Mouse (Mus musculus) lung, adult 2 months (tissue): ENCODE measurements around the gene Ficd. TPM values are rescaled to one million over a fixed set of nuclear protein-coding genes. Genes with fewer than 3 reads are reported as not detected.

ENCODE experiments used
- DNase-seq: peaks from one replicate; pipeline ENCODE4 v3.0.0; 2022
- H3K4me1 ChIP-seq: fragments of 200-500 bp; 2 replicates; pipeline ENCODE4 v1.6.1; 2011; ENCODE audit warnings: low read length; ENCODE audit not compliant: control insufficient read depth, insufficient read depth
- H3K4me3 ChIP-seq: fragments of 200-500 bp; replicated peaks from 2 replicates; pipeline ENCODE3; 2011; ENCODE audit warnings: low read depth, mild to moderate bottlenecking, control low read depth, low read length; ENCODE audit errors: extremely low read depth
- CTCF ChIP-seq: fragments of 200-500 bp; IDR thresholded peaks from 2 replicates; pipeline ENCODE4 v1.5.1; 2011; ENCODE audit warnings: mild to moderate bottlenecking, low read length, control low read depth; ENCODE audit not compliant: insufficient read depth
- POLR2A ChIP-seq: fragments of 200-500 bp; IDR thresholded peaks from 2 replicates; pipeline ENCODE4 v1.6.1; 2011; ENCODE audit warnings: low read depth, mild to moderate bottlenecking, control low read depth, low read length, borderline replicate concordance; ENCODE audit errors: extremely low read depth
- WGBS: fragments of 180-500 bp; shearing (Covaris S2); methylation state at CpG from one replicate; pipeline ENCODE4 v1.1.7; 2018; 5-methylcytosine and 5-hydroxymethylcytosine counted together
- polyA plus RNA-seq: library from polyadenylated mRNA; depleted of rRNA; stranded (reverse); fragments of >200 nt; gene quantifications from 2 replicates; pipeline ENCODE4 v1.2.3, GENCODE M21; 2012

Ficd gene
- polyA plus RNA-seq, 1 experiment: 10.6 TPM

GRCm38 (mm10) chr5:113751521-113752157 lies 16.0 kb downstream of the Ficd start:
- H3K4me3 ChIP-seq: no peak overlapping the region
- no peaks in the 10 kb centered on the region for H3K4me1 ChIP-seq
- WGBS: 81% methylated on average over 9 of the region's 9 CpGs
- no peak for DNase-seq
- TF ChIP-seq CTCF (no peak), POLR2A (no peak)

GRCm38 (mm10) chr5:113755347-113756030 lies 19.9 kb downstream of the Ficd start:
- Histone ChIP-seq H3K4me1 (no peaks in the 10 kb centered on the region), H3K4me3 (no peak overlapping the region)
- TF ChIP-seq CTCF (no peak), POLR2A (no peak)
- WGBS: 73% methylated on average over 15 of the region's 15 CpGs
- DNase-seq: no peak

- WGBS: 90% methylated on average over 2 of the region's 2 CpGs
- Histone ChIP-seq H3K4me1 (no peaks in the 10 kb centered on the region), H3K4me3 (no peak overlapping the region)
- TF ChIP-seq POLR2A (no peak), CTCF (no peak)
- DNase-seq: no peak
Observed at GRCm38 (mm10) chr5:113761585-113761984, 26.0 kb downstream of the Ficd start.

GRCm38 (mm10) chr5:113764426-113764825 lies 28.8 kb downstream of the Ficd start:
- TF ChIP-seq POLR2A: no peak
- Histone ChIP-seq H3K4me1 (no peaks in the 10 kb centered on the region), H3K4me3 (no peak overlapping the region)
- DNase-seq: no peak
- WGBS: 85% methylated on average over 7 of the region's 7 CpGs

- Histone ChIP-seq H3K4me3 (no peak overlapping the region), H3K4me1 (no peaks in the 10 kb centered on the region)
- TF ChIP-seq POLR2A (no peak), CTCF (no peak)
- no peak for DNase-seq
- 73% methylated on average over 13 of the region's 13 CpGs for WGBS
Observed at GRCm38 (mm10) chr5:113765641-113766526, 30.3 kb downstream of the Ficd start.

GRCm38 (mm10) chr5:113768806-113769205 lies 33.2 kb downstream of the Ficd start:
- no peaks in the 10 kb centered on the region for H3K4me1 ChIP-seq
- H3K4me3 ChIP-seq: no peak overlapping the region
- WGBS: 90% methylated on average over 8 of the region's 8 CpGs
- no peak for DNase-seq
- TF ChIP-seq POLR2A: no peak
- no peak for TF ChIP-seq CTCF

GRCm38 (mm10) chr5:113771213-113772162 lies 35.9 kb downstream of the Ficd start:
- Histone ChIP-seq H3K4me3 (peak overlapping the region; percentile 72), H3K4me1 (no peaks in the 10 kb centered on the region)
- TF ChIP-seq CTCF (no peak), POLR2A (peak; percentile 69)
- DNase-seq: peak; percentile 88
- WGBS: under 1% methylated on average over 97 of the region's 97 CpGs

- under 1% methylated on average over 49 of the region's 49 CpGs for WGBS
- no peak for TF ChIP-seq CTCF
- TF ChIP-seq POLR2A: peak; percentile 45; the same call in 1 of the 2 replicates
- DNase-seq: peak; percentile 93
- H3K4me1 ChIP-seq: no peaks in the 10 kb centered on the region
- H3K4me3 ChIP-seq: peak within 1 kb of the TSS; percentile 89
Observed at GRCm38 (mm10) chr5:113772450-113772895, 36.9 kb downstream of the Ficd start, which contains the start of the genes Sart3 and Iscu. Gene Sart3, minus strand, starts transcription at chr5:113772510. Gene Iscu, plus strand, starts transcription at chr5:113772748.
